Mouse (Mus musculus) spleen, adult 2 months (tissue): ENCODE data around the gene Disp2. TPM values are rescaled to one million over a fixed set of nuclear protein-coding genes. Genes with fewer than 3 reads are reported as not detected.

Experiments
- DNase-seq, 2 experiments: peaks; one replicate each; pipeline versions ENCODE4 v3.0.0 to v3.0.0-alpha.2; 2012 to 2021; ENCODE audit warnings: low spot score in 2 of 2, low read depth in 1 of 2
- H3K27ac ChIP-seq: fragments of 200-500 bp; 2 replicates; pipeline ENCODE4 v1.5.1; 2012; ENCODE audit warnings: low read length, inconsistent platforms; ENCODE audit not compliant: insufficient read depth
- H3K27me3 ChIP-seq: fragments of 200-500 bp; 2 replicates; pipeline ENCODE4 v1.6.1; 2012; ENCODE audit warnings: mild to moderate bottlenecking, moderate library complexity, low read length, inconsistent platforms; ENCODE audit not compliant: control insufficient read depth, insufficient read depth
- H3K36me3 ChIP-seq: fragments of 200-500 bp; 2 replicates; pipeline ENCODE4 v1.6.1; 2012; ENCODE audit warnings: mild to moderate bottlenecking, low read length, inconsistent platforms; ENCODE audit not compliant: control insufficient read depth, insufficient read depth
- H3K4me1 ChIP-seq: fragments of 200-500 bp; 2 replicates; pipeline ENCODE4 v1.6.1; 2011; ENCODE audit warnings: inconsistent platforms; ENCODE audit not compliant: control insufficient read depth, insufficient read depth, insufficient read length
- H3K4me3 ChIP-seq: fragments of 200-500 bp; 2 replicates; pipeline ENCODE4 v1.5.1; 2011; ENCODE audit warnings: mild to moderate bottlenecking, inconsistent platforms; ENCODE audit not compliant: insufficient read depth, insufficient read length; ENCODE audit errors: extremely low read depth
- CTCF ChIP-seq: fragments of 200-500 bp; IDR thresholded peaks from 2 replicates; pipeline ENCODE4 v1.5.1; 2011; ENCODE audit warnings: mild to moderate bottlenecking, inconsistent platforms; ENCODE audit not compliant: insufficient read depth, insufficient read length, insufficient replicate concordance; ENCODE audit errors: extremely low read depth
- POLR2A ChIP-seq: fragments of 200-500 bp; IDR thresholded peaks from 2 replicates; pipeline ENCODE4 v1.6.1; 2011; ENCODE audit warnings: low read depth, low read length, inconsistent platforms
- WGBS: fragments of 180-500 bp; shearing (Covaris S2); methylation state at CpG from one replicate; pipeline ENCODE4 v1.1.7; 2018; 5-methylcytosine and 5-hydroxymethylcytosine counted together
- polyA plus RNA-seq: library from polyadenylated mRNA; depleted of rRNA; stranded (reverse); fragments of >200 nt; gene quantifications from 2 replicates; pipeline ENCODE4 v1.2.3, GENCODE M21; 2012

The Disp2 gene
- polyA plus RNA-seq, 1 experiment = 0.09 TPM

DNA sequence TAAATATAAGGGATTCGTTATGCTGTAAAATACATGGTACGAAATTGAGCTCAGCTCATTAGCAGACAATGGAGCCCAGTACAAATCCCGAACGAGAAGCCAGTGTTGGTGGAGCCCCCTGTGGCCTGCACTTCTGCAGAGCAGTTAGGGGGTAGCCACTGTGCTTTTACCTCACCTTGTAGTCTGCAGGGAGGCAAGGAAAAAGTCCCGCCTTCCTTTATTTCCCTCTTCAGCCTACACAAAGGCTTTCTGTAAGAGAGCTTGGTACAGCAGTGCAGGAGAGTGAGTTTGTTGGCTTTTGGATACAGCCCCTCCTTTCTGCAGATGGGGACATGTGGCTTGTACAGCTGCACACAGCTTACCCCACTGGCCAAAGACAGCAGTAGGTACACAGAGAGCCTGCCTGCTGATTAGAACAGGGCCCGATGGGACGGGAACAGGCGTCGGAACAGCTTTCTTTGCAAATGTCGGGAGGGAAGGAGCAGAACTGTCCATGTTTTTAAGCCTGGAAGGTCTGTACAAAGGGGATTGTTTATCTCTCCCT lies 30.1 kb upstream of the Disp2 start:
- no peak overlapping the region for H3K27ac ChIP-seq

DNA sequence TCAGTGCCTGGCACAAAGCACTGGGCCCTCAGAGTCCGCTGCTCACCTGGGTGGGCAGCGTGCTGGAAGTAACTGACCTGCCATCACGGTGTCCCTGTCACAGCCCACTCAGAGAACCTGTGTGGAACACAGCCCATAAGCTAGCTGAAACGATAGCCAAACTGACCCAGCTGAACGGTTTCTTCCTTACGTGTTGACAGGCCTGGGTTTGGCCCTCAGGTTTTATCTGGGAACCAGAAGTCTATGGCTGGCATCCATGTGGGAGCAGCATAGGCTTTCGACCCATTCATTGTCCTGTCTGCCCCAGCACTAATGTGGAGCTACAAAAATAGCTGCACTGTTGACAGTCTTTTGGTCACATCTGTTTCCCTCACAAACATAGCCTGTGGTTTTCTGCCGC lies 29.0 kb upstream of the Disp2 start:
- Histone ChIP-seq H3K27ac (no peak overlapping the region), H3K36me3 (no peaks in the 10 kb centered on the region; the same call in 1 of the 2 replicates), H3K4me3 (no peak overlapping the region), H3K4me1 (peaks cover 8% of the 10 kb centered on the region), H3K27me3 (no peaks in the 10 kb centered on the region)
- 50% methylated on average over 8 of the region's 8 CpGs for WGBS
- TF ChIP-seq CTCF (no peak), POLR2A (no peak)
- DNase-seq = no peak

More for the DNA sequence above, 30.1 kb upstream of the Disp2 start:
- WGBS = 76% methylated on average over 10 of the region's 10 CpGs
- Histone ChIP-seq H3K4me1 (peaks cover 11% of the 10 kb centered on the region), H3K4me3 (no peak overlapping the region), H3K36me3 (no peaks in the 10 kb centered on the region; the same call in 1 of the 2 replicates), H3K27me3 (no peaks in the 10 kb centered on the region)
- no peak for DNase-seq
- TF ChIP-seq CTCF (no peak), POLR2A (no peak)

DNA sequence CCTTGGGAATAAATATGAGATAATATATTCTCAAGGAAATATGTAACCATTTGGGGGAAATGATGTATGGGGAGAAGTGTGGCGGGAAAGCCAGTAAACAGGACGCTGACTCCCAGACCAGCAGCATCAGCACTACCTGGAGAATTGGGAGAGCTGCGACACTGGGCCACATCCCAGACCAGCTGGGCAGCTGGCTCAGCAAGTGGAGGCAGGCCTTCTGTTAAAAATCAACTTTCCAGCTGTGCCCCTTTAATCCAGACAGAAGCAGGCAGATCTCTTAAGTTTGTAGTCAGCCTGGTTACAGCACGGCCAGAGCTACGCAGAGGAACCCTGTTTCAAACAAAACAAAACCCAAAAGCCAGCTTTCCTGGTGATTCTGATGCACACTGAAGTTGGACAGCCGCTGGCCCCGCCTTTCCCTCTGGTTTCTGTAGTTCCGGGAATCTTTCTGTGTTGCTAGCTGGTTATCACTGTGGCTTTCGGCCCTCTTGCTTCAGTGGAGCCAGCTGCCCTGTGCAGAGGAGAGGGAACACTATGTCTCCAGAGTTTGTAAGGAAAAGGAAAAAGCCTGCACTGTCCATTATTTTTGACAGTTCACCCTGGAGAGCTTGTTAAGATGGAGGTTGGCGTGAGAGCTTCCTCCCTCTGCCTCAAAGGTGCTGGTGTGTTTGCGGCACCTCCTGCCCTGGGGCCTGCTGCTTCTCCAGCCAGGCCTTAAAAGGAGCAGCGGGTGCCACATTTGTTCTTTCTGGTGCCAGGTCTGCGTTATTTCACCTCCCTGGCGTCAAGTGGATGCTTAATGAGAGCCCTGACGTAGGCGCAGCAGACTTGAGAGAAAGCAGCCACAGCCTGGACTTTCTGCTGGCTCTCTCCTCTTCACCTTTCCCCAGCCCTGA lies 27.4 kb upstream of the Disp2 start:
- Histone ChIP-seq H3K4me3 (no peak overlapping the region), H3K36me3 (no peaks in the 10 kb centered on the region; the same call in 1 of the 2 replicates), H3K4me1 (peaks cover 5% of the 10 kb centered on the region), H3K27me3 (no peaks in the 10 kb centered on the region), H3K27ac (no peak overlapping the region)
- no peak for DNase-seq
- TF ChIP-seq CTCF = no peak
- no peak for TF ChIP-seq POLR2A
- WGBS = 82% methylated on average over 16 of the region's 16 CpGs

DNA sequence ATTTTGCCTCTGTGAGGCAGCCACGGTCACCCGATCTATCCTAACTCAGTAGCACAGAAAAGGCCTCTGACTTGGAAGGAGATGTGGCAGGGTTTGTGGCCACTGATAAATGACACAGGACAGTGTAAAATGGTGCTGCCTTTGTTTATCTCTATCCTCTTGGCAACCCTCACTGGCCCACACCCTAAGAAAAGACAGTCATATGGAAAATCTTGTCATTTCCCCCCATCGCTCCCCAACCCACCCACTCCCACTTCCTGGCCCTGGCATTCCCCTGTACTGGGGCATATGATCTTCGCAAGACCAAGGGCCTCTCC lies 26.8 kb upstream of the Disp2 start:
- no peak for DNase-seq
- Histone ChIP-seq H3K4me1 (peaks cover under 1% of the 10 kb centered on the region), H3K4me3 (no peak overlapping the region), H3K27ac (no peak overlapping the region), H3K27me3 (no peaks in the 10 kb centered on the region), H3K36me3 (no peaks in the 10 kb centered on the region; the same call in 1 of the 2 replicates)
- no peak for TF ChIP-seq CTCF
- no peak for TF ChIP-seq POLR2A
- WGBS = 82% methylated on average over 4 of the region's 4 CpGs

DNA sequence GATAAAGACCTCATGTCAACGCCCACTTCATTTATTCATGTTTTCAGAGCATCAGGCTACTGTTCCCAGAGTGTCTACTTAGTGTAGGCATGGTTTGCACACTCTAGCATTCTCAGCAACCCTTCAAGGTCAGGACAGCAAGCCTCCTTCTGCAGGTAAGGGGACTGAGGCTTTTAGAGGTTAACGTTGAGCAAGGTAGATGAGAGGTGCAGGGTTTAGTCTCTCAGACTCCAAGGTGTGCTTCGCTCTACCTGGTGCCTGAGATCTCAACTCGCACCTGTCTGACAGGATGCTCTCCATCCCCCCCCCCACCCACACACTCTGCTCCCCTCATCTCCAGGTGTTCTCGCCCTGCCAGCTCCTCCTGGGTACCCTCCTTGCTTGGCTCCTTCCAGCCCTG lies 25.4 kb upstream of the Disp2 start:
- WGBS = 82% methylated on average over 5 of the region's 5 CpGs
- TF ChIP-seq POLR2A (no peak), CTCF (no peak)
- Histone ChIP-seq H3K4me3 (no peak overlapping the region), H3K27me3 (no peaks in the 10 kb centered on the region), H3K4me1 (no peaks in the 10 kb centered on the region; the same call in 1 of the 2 replicates), H3K36me3 (no peaks in the 10 kb centered on the region; the same call in 1 of the 2 replicates), H3K27ac (no peak overlapping the region)
- DNase-seq = no peak

DNA sequence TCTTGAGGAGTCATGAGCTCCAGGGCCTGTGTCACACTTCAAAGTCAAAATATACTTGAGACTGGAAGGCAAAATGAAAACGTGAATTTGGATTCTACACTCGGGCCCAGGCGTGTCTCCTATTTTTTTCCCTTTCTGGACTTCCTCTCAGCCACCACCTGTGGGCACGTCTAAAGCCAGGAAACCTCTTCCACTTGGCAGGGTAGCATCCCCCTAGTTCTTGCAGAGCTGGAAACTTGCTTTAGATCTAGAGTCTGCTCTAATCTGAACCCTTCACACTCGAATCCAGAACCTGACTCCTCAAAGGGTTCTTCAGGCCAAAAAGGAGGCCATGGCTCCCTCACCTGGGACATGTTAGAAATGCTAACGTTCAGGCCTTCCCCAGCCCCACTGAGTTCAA lies 24.1 kb upstream of the Disp2 start:
- Histone ChIP-seq H3K4me3 (no peak overlapping the region), H3K4me1 (no peaks in the 10 kb centered on the region), H3K27me3 (no peaks in the 10 kb centered on the region), H3K27ac (no peak overlapping the region), H3K36me3 (no peaks in the 10 kb centered on the region)
- no peak for DNase-seq
- TF ChIP-seq CTCF = no peak
- TF ChIP-seq POLR2A = no peak
- 76% methylated on average over 6 of the region's 6 CpGs for WGBS

DNA sequence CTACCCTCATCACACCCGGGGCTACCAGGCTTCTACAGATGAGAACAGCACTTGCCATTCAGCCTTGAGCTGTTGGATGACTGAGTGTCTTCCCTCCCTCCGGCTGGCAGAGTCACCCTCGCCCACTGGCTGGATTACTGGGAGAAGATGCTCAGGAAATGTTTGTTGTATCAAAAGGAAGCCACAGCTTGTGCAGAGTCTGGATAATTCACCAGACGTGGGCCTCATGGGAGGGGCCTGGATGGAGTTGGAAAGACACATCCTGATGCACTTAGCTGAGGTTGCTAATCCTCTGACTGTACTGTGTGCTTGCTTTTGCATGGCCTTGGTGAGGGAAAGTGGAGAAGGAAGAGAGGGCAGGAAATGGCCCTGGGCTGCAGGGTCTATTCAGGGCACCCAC lies 23.4 kb upstream of the Disp2 start:
- no peaks in the 10 kb centered on the region for H3K4me1 ChIP-seq
- no peaks in the 10 kb centered on the region for H3K36me3 ChIP-seq
- WGBS = 80% methylated on average over 4 of the region's 4 CpGs
- H3K4me3 ChIP-seq = no peak overlapping the region
- TF ChIP-seq POLR2A = no peak
- TF ChIP-seq CTCF = no peak
- no peak overlapping the region for H3K27ac ChIP-seq
- no peaks in the 10 kb centered on the region for H3K27me3 ChIP-seq
- DNase-seq = no peak
